Mouse (Mus musculus) liver (tissue): ENCODE measurements around the gene Trappc13.
"Not testable (repeated sequence)": the region's sequence is repeated elsewhere in the genome, so short reads cannot be mapped to it uniquely, and the experiment has no call there.

ENCODE experiments used
- DNase-seq: peaks from one replicate; pipeline ENCODE4 v3.0.0-alpha.2; 2020; ENCODE audit warnings: mixed read lengths

Gene Trappc13

DNA sequence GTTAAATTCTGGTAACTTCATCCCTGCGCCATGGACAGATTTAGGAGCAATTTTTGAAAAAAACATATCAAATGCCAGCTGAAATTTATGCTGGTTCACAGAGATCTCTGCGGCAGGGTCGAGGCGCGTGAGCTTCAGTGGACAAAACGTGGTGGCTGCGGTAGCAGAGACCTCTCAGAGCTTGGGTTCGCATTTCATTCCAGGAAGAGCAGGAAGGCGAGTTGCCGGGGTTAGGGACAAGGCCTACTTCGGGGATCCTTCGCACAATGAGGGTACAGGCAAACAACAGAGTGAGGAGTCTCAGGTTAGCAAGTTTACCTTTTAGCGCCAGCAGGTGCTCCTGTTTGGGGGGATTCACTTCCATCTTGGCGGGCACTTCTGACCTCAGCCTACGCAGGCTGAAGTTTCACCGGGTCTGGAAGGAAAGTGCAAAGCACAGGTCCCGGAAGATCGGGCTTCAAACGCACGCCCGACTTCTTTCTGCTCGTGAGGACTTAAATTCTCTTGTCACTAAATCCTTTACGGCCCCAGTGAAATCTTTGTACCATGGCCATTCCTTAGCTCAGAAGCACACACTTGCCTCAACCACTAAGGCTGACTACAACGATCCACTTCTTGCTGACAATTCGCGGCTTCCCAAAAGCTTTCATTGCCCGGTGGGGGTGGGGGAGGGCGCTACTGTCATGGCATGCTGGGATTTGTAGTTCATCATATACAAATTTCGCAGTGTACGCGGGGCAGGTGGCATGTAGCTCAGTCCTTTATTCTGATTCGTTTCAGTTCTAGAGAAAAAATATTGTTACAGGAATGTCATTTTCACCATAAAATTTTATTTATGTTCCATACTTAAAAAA is at the start of gene Trappc13:
TSS of gene Trappc13 (minus strand) at position 674 of the 854 bp plus-strand sequence.
- peak; percentile 91 for DNase-seq

- DNase-seq, result no peak
Measured at GRCm38 (mm10) chr13:104227478-104227877, 49.2 kb upstream of the Trappc13 start.

DNA sequence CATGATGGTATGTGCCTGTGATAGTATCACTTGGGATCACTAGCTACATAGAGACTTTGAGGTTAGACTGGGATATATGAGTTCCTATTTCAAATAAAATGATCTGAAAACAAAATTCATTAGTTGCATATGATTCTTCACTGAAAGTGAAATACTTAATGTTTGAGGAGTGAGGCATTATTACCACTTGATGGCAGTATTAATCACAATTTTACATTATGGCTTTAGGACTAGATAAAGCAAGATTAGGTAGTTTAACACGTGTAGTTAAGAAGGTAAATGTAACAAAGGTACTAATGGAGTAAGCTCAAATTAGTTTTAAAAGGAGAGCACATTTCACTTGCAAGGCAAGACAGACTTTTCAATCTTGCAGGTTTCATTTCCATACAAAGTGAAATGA is 26.0 kb upstream of the Trappc13 start:
- DNase-seq, result no peak

GRCm38 (mm10) chr13:104195891-104196290 is 17.6 kb upstream of the Trappc13 start:
- DNase-seq, result not testable (repeated sequence)

DNA sequence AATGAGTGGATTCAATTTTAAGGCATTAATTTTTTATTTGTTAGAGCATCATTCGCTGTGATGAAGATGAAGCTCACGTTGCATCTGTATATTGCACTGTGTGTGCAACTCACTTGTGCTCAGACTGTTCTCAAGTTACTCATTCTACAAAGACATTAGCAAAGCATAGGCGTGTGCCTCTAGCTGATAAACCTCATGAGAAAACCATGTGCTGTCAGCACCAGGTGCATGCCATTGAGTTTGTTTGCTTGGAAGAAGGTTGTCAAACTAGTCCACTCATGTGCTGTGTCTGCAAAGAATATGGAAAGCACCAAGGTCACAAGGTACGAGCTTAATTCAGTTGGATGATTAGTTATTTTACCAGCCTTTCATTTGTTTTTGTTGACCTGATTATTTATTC is 9.1 kb upstream of the Trappc13 start:
- DNase-seq, result no peak

DNA sequence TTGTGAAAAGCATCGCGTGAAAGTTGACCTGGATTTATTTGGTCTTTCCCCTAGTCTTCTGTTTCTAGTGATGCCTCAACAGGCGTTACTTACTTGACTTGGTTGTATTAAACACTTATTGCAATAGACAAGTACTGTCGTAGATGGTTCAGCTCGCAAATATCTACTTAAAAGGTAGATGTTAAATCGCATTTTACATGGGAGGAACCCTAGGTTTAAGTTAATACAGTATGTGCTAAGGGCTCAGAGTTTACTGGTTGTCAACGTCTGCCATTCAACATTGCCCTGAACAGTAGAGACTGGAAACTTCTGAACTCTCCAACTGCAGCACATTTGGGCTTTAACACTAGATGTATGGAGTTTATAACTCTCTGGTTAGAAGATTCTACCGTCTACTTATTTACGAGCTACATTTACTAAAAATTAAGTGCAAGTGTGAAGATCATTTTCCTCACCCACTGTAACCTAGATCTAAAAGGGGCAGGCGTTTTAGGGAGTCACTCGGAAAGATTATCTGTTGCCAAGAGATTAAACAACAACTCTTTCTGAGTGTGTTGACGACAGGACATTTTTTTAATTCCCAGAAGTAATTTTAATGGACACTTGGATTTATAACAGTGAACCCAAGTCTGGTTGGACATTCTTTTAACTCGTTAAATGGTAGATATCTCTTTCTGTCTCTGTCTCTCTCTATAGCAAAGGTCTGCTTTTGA is 1.1 kb upstream of the Trappc13 start:
- DNase-seq, result peak; percentile 6

- peak; percentile 98 for DNase-seq
Measured at GRCm38 (mm10) chr13:104178650-104179121, 417 bp upstream of the Trappc13 start, which contains the start of gene Trim23. Gene Trim23, plus strand, starts transcription at chr13:104178797.

GRCm38 (mm10) chr13:104176874-104177273 is 1.4 kb downstream of the Trappc13 start:
- no peak for DNase-seq

DNA sequence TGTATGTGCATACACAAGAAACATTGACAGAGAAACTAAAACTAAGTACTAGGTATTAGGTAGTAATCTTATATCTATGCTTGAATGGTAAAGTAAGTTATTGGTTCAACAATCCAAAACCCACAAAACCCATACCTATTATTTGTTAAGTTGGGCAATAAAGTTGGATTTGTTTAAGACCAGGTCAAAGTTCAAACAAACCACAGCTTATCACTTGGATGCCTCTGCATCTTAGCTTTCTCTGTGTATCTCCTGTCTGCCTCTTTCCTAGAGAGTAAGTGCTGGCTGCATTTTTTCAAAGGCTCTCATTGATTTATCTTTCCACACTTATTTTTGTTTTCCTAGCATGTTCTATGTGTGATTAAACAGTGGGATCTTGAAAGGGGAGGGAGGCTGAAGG is 5.8 kb downstream of the Trappc13 start:
- DNase-seq, result no peak

GRCm38 (mm10) chr13:104171711-104172110 is 6.6 kb downstream of the Trappc13 start:
- no peak for DNase-seq

DNA sequence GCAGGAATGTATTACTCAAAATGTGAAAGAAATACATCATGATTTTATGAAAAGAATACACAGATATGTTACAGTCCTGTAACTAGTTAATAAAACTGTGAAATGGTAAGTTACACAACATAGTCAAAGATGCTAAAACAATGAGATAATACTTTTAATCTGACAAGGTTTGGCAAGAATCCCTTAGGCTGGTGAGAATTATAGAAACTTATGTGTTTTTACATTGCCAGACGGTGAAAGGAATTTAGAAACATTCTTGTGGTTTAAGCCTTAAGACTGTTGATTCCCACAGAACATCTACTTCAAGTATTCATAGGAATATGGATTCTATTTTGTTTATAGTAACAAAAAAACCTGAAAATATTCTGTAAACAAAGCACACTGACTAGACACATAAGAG is 22.6 kb downstream of the Trappc13 start:
- no peak for DNase-seq

DNA sequence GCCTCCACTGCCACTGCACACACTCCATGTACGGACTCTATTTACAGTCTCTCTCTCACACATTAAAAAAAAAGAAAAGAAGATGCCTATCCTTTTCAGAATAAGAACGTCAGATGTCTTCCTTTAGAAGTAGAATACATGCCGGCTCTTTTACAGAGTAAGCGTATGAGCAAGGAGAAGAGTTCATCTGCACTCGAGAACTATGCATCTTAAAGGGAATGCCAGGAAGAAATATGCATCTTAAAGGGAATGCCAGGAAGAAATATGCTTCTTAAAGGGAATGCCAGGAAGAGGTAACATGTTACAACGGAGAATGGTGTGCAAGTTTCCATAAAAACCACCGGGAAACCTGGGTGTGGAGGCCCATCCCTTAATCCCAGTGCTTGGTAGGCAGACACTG is 23.2 kb downstream of the Trappc13 start:
- no peak for DNase-seq

GRCm38 (mm10) chr13:104154180-104154579 is 24.1 kb downstream of the Trappc13 start:
- DNase-seq, result no peak

GRCm38 (mm10) chr13:104145646-104146045 is 32.6 kb downstream of the Trappc13 start:
- no peak for DNase-seq

DNA sequence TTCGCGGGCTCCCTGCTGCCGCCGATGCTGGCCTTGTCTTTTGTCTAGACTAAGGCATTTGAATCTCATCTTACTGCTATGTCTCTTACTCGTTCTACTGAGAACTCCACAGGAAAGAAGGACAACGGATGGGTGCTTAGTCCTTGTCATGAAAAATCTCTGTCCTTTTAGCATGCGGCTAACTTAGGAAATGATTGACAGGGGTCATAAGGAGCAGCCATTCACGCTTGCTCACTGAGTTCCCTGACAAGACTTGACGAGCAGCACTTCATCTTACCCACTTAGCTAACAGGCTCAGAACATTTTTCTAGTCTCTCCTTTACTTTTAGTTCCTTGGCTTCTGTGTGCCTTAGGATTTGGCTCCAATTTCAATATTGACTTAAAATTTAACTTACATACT is 33.4 kb downstream of the Trappc13 start:
- DNase-seq, result no peak

DNA sequence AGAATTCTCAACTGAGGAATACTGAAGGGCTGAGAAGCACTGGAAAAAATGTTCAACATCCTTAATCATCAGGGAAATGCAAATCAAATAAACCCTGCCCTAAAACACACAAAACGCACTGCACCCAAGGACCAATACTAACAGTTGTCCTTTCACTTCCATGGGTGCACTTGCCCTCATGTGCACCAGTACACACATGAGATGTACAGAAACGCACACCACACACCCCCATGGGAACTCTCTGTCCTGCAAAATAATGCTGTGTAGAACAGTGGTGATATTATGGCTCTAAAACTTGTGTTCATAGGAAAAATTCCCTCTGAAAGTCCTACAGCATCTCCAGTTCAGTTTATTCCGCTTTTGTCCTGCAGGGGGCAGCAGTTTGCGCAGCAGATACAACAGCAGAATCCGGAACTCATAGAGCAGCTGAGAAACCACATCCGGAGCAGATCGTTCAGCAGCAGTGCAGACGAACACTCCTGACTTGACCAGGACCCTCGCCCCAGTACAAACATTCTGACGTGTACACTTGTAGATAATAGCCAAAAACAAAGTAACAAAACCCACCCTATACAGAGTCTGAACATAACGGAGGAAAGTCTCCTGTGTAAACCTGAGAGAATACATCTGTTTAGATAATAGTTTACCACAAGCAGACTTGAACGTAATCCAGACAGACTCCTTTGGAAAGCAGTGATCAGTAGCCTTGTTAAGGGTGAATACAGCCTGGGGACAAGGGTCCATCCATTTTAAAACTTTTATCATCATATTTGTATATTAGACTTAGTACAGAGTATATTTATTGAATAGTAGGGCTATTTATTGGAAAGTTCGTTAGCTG is 38.7 kb downstream of the Trappc13 start:
- DNase-seq, result peak; percentile 82

GRCm38 (mm10) chr13:104134510-104135085 is 43.7 kb downstream of the Trappc13 start:
- no peak for DNase-seq

DNA sequence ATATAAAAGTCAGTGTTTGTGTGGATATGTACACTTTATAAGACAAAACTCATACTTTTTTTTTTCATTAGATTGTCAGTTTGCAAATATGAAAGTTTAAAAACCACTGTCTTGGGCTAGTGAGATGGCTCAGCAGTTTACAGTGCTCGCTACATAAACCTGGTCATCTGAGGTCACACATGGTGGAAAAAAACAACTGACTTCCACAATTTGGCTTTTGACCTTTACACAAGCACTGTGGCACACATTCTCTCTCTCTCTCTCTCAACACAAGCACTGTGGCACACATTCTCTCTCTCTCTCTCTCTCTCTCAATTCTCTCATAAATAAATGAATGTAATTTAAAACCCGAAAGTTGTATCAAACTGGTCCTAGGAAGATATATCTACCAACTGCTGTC is 45.7 kb downstream of the Trappc13 start:
- no peak for DNase-seq

DNA sequence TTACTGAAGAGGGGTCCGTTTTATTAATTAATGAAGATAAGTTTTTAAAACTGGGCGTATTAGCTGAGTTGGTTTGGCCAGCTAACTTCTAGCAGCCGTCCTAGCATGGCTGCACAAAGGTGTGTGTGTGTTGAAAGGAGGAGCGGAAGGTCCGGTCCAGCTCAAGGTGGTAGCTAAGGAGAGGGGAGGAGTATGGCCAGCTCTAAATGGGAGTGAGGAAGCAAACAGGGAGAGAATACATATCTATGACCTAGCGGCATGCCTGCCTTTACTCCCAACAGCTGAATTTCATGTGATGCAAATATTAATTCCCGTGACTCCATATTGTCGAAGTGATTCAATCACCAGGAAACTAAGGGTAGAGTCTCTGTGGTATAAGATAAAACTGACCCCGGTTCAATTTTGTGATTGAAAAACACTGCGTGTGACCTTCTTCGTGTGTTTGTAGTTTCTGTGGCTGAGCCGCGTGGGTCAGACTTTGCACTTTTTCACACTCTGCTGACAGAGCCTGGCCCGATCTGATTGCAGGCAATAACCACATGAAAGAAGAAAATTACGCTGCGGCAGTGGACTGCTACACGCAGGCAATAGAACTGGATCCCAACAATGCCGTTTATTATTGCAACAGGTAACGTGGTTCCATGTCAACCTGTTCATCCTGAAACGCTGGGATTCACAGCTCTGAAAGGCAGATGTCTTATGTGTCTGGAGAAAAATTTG is 54.4 kb downstream of the Trappc13 start:
- no peak for DNase-seq

- no peak for DNase-seq
Measured at GRCm38 (mm10) chr13:104122078-104122840, 56.0 kb downstream of the Trappc13 start.

- DNase-seq, result no peak
Measured at GRCm38 (mm10) chr13:104114827-104115226, 63.4 kb downstream of the Trappc13 start.
